Mouse (Mus musculus) neural tube, embryonic 14.5 days (tissue): ENCODE results near the gene Hjurp. TPM values are rescaled to one million over a fixed set of nuclear protein-coding genes. Genes with fewer than 3 reads are reported as not detected.

Source experiments
- ATAC-seq: fragments of 200-750 bp; cut with Nextera tagmentation; 2 replicates; pipeline ENCODE4 v1.8.0; 2017; ENCODE audit warnings: low read depth, mild to moderate bottlenecking, moderate TSS enrichment, moderate library complexity
- H3K27ac ChIP-seq: fragments of 300-500 bp; sonication (generic); 2 replicates; pipeline ENCODE4 v1.5.1; 2014; ENCODE audit warnings: low read depth, mild to moderate bottlenecking, control low read depth, low read length, moderate library complexity, mixed read lengths
- H3K27me3 ChIP-seq: fragments of 300-500 bp; sonication (generic); 2 replicates; pipeline ENCODE4 v1.6.1; 2014; ENCODE audit warnings: low read length; ENCODE audit not compliant: control insufficient read depth, insufficient read depth
- H3K36me3 ChIP-seq: fragments of 300-500 bp; sonication (generic); 2 replicates; pipeline ENCODE4 v1.6.1; 2014; ENCODE audit warnings: low read length, mixed read lengths; ENCODE audit not compliant: control insufficient read depth, insufficient read depth
- H3K4me1 ChIP-seq: fragments of 300-500 bp; sonication (generic); 2 replicates; pipeline ENCODE4 v1.6.1; 2014; ENCODE audit warnings: low read length; ENCODE audit not compliant: control insufficient read depth, insufficient read depth
- H3K4me2 ChIP-seq: fragments of 300-500 bp; sonication (generic); 2 replicates; pipeline ENCODE4 v1.6.1; 2014; ENCODE audit warnings: mild to moderate bottlenecking, low read depth, low read length, control low read depth
- H3K4me3 ChIP-seq: fragments of 300-500 bp; sonication (generic); 2 replicates; pipeline ENCODE4 v1.5.1; 2014; ENCODE audit warnings: low read depth, low read length, control low read depth, mixed read lengths
- H3K9ac ChIP-seq: fragments of 300-500 bp; sonication (generic); replicated peaks from 2 replicates; pipeline ENCODE4 v1.6.1; 2014; ENCODE audit warnings: low read depth, mild to moderate bottlenecking, control low read depth, low read length, mixed read lengths
- H3K9me3 ChIP-seq: fragments of 300-500 bp; sonication (generic); 2 replicates; pipeline ENCODE4 v1.6.1; 2016; ENCODE audit warnings: low read length; ENCODE audit not compliant: control insufficient read depth
- WGBS: fragments of 180-500 bp; shearing (Covaris S2); extraction: QIAGEN DNeasy Blood & Tissue Kit; methylation state at CpG from one replicate; pipeline ENCODE4 v1.1.7; 2014; 5-methylcytosine and 5-hydroxymethylcytosine counted together
- polyA plus RNA-seq: library from polyadenylated mRNA; unstranded; fragments of >200 nt; fragmentation: Nextera tagmentation; extraction: Ambion mirVana; gene quantifications from 2 replicates; pipeline ENCODE4 v1.2.1, GENCODE M21; 2014

Gene Hjurp
- 55.8 and 71.7 TPM in 2 replicates for polyA plus RNA-seq

DNA sequence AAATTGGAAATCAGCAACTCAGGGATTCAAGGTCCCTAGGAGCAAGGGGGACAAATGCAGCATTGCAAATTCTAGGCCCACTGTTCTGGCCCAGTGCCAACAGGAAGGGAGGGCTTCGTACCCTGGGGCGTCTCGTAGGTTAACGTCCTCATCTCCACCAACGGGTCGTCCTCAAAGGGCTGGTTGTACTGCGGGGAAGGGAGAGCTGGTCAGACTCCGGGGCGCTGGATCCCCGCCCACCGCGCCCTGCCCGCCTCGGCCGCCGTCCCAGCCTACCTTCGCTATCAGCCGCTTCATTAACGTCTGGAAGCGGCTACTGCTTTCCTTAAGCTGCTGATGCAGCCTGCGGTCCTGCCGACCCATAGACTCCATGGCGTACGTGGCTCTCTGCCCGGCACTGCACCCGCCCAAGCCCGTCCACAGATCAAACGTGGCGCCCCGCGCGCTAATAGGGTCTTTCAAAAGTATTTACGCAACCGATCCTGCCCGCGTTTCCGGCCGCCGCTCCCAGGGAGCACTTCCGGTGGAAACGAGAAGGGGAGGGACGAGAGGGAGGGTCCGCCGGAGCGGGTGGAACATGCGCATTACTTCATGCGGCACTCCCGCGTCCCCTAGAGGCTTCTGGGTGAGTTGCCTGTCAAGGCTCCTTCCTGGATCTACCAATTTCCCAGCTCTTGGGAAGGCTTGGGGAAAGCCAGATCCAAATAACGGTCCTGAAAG is at the start of gene Hjurp, which contains the start of gene Trpm8:
Gene Hjurp (minus strand): TSS at position 536 of the 720 bp plus-strand sequence.
Gene Trpm8 (plus strand): TSS at position 564 of the 720 bp plus-strand sequence.
- WGBS: under 1% methylated on average over 50 of the region's 50 CpGs
- Histone ChIP-seq H3K27me3 (no peaks in the 10 kb centered on the region), H3K36me3 (peaks cover 17% of the 10 kb centered on the region), H3K9me3 (no peaks in the 10 kb centered on the region), H3K4me1 (peaks cover 16% of the 10 kb centered on the region), H3K4me2 (peak within 1 kb of the TSS; percentile 66), H3K27ac (peak within 1 kb of the TSS; percentile 49), H3K4me3 (peak within 1 kb of the TSS; percentile 52), H3K9ac (peak within 1 kb of the TSS; percentile 63)
- ATAC-seq: peak; percentile 98

- Histone ChIP-seq H3K9me3 (no peaks in the 10 kb centered on the region), H3K4me2 (no peak overlapping the region), H3K36me3 (no peaks in the 10 kb centered on the region), H3K4me3 (no peak overlapping the region), H3K27me3 (no peaks in the 10 kb centered on the region), H3K4me1 (no peaks in the 10 kb centered on the region), H3K27ac (no peak overlapping the region), H3K9ac (no peak overlapping the region)
- no peak for ATAC-seq
- WGBS: 78% methylated on average over 3 of the region's 3 CpGs
These were observed 45.7 kb upstream of the Hjurp start for GRCm38 (mm10) chr1:88323101-88323500.

DNA sequence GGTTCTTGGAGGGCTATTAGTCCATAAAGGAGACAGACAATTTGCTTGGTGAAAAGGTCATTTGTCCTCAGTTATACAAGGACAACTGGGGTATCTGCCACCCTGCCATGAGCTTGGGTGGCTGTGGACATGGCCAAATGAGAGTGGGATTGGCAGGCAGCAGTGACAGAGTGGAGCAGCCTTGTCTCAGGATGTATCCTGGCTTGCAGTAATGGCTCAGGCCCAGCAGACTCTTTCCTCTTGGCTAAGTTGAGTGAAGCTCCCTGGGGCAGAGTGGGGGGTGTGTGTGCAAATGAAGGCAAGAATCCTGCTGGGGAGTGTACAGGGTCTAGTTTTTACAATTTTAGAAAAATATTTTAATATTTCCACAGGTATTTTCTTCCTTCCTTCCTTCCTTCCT is 44.7 kb upstream of the Hjurp start:
- H3K9me3 ChIP-seq: no peaks in the 10 kb centered on the region
- H3K4me1 ChIP-seq: no peaks in the 10 kb centered on the region
- H3K9ac ChIP-seq: no peak overlapping the region
- H3K4me3 ChIP-seq: no peak overlapping the region
- no peak for ATAC-seq
- no peaks in the 10 kb centered on the region for H3K36me3 ChIP-seq
- no peaks in the 10 kb centered on the region for H3K27me3 ChIP-seq
- H3K27ac ChIP-seq: no peak overlapping the region
- no peak overlapping the region for H3K4me2 ChIP-seq

DNA sequence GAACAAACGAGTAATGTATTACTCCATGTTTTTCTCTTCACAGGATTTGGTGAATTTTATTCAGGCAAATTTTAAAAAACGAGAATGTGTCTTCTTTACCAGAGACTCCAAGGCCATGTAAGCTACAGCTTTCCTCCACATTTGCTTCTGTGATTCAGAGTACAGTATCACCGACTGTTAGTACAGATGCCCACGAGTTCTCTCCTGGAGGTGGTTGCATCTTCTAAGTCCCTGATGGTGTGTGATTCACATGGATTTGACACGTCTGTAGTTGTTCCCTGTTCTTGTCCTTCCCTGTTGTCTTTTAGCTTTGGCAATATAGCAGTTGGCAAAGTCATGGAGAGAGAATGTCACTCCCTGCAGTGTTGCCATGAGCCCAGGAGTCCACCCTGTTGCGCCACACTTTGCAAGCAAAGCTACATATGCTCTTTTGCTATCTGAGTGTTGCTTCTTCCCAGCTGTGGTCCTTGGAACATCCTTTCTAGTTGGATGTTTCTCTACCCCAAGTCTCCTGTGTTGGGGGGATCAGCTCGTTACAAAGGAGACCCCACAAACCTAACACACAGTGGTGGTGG is 43.5 kb upstream of the Hjurp start:
- H3K27ac ChIP-seq: no peak overlapping the region
- no peaks in the 10 kb centered on the region for H3K36me3 ChIP-seq
- H3K4me2 ChIP-seq: no peak overlapping the region
- no peaks in the 10 kb centered on the region for H3K4me1 ChIP-seq
- no peaks in the 10 kb centered on the region for H3K9me3 ChIP-seq
- WGBS: 83% methylated on average over 7 of the region's 7 CpGs
- ATAC-seq: no peak
- no peaks in the 10 kb centered on the region for H3K27me3 ChIP-seq
- no peak overlapping the region for H3K9ac ChIP-seq
- no peak overlapping the region for H3K4me3 ChIP-seq

DNA sequence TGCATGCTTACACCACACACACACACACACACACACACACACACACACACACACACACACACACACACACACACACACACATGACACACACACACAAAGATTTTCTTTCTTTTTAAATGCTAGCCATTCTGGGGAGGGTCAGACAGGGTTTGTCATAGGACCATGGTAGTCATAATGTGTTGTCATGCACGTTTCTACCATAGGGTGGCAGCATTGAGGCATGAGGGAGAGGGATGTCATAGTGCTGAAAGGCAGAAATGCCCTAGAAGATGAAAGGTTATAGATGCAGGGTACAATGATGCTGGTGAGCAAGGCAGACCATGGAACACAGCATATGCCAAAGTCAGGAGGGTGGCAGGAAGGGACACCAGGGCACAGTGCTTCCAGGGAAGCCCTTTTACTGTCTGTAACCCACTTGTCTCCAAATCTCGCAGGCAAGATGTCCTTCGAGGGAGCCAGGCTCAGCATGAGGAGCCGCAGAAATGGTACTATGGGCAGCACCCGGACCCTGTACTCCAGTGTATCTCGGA is 41.2 kb upstream of the Hjurp start:
- no peaks in the 10 kb centered on the region for H3K4me1 ChIP-seq
- ATAC-seq: no peak
- H3K27ac ChIP-seq: no peak overlapping the region
- H3K27me3 ChIP-seq: no peaks in the 10 kb centered on the region
- no peak overlapping the region for H3K4me2 ChIP-seq
- 79% methylated on average over 6 of the region's 6 CpGs for WGBS
- no peaks in the 10 kb centered on the region for H3K9me3 ChIP-seq
- no peak overlapping the region for H3K9ac ChIP-seq
- H3K4me3 ChIP-seq: no peak overlapping the region
- H3K36me3 ChIP-seq: no peaks in the 10 kb centered on the region

GRCm38 (mm10) chr1:88317279-88317678 is 39.8 kb upstream of the Hjurp start:
- Histone ChIP-seq H3K27me3 (no peaks in the 10 kb centered on the region), H3K9me3 (no peaks in the 10 kb centered on the region), H3K27ac (no peak overlapping the region), H3K9ac (no peak overlapping the region), H3K4me2 (no peak overlapping the region), H3K4me1 (no peaks in the 10 kb centered on the region), H3K4me3 (no peak overlapping the region), H3K36me3 (no peaks in the 10 kb centered on the region)
- no peak for ATAC-seq
- WGBS: 88% methylated on average over 1 of the region's 1 CpGs

DNA sequence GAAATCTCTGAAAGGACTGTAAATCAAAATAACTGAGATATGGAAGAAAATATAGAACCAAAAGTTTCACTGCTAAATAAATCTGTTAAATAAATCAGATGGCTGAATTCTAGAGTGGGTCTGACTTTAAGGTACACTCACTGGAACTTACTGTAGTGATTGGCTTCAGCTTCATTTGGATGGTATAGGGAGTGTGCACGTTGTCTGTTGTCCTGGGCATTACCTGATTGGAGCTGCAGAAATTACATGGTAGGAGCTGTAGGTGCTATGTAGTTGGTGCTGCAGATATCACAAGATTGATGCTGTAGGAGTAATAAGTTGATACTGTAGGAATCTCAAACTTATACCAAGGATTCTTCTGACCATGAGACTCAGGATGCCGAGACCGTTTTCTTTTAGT is 32.9 kb upstream of the Hjurp start:
- 0 out of 2 replicates have a peak, but pooled peaks have one; percentile 35 for ATAC-seq
- no peak overlapping the region for H3K4me2 ChIP-seq
- no peak overlapping the region for H3K9ac ChIP-seq
- H3K27me3 ChIP-seq: no peaks in the 10 kb centered on the region
- H3K27ac ChIP-seq: no peak overlapping the region
- no peak overlapping the region for H3K4me3 ChIP-seq
- H3K9me3 ChIP-seq: peaks cover 50% of the 10 kb centered on the region
- no peaks in the 10 kb centered on the region for H3K4me1 ChIP-seq
- no peaks in the 10 kb centered on the region for H3K36me3 ChIP-seq
- WGBS: 70% methylated on average over 3 of the region's 3 CpGs

DNA sequence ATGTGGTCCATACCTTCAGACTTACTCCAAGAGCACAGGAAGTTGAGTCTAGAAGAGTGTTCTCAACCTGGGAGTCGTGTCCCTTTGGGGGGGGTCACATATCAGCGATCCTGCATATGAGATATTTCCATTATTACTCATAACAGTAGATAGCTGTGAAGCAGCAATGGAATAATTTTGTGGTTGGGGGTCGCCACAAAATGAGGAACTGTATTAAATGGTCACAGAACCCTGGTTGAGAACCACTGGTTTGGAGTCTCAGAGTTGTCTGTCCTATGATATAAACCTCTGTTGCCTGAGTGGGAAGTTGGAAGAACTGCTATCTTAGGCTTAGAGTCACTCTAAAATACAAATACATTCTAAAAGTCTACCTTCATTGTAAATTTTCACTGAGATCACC is 32.5 kb upstream of the Hjurp start:
- H3K27me3 ChIP-seq: no peaks in the 10 kb centered on the region
- no peaks in the 10 kb centered on the region for H3K4me1 ChIP-seq
- H3K4me2 ChIP-seq: no peak overlapping the region
- 53% methylated on average over 3 of the region's 3 CpGs for WGBS
- H3K9ac ChIP-seq: no peak overlapping the region
- H3K4me3 ChIP-seq: no peak overlapping the region
- ATAC-seq: no peak
- no peaks in the 10 kb centered on the region for H3K36me3 ChIP-seq
- peaks cover 54% of the 10 kb centered on the region for H3K9me3 ChIP-seq
- H3K27ac ChIP-seq: no peak overlapping the region

GRCm38 (mm10) chr1:88309020-88309419 is 31.6 kb upstream of the Hjurp start:
- Histone ChIP-seq H3K4me1 (no peaks in the 10 kb centered on the region), H3K9me3 (peaks cover 62% of the 10 kb centered on the region), H3K36me3 (no peaks in the 10 kb centered on the region), H3K9ac (no peak overlapping the region), H3K4me2 (no peak overlapping the region), H3K27me3 (no peaks in the 10 kb centered on the region), H3K4me3 (no peak overlapping the region), H3K27ac (no peak overlapping the region)
- WGBS: 52% methylated on average over 2 of the region's 2 CpGs
- no peak for ATAC-seq
